Mouse (Mus musculus): ENCODE results near the gene Fam227b.

Fam227b gene

GRCm38 (mm10) chr2:126061037-126061773 is 90.6 kb downstream of the Fam227b start:
- no peak for DNase-seq (ENCODE audit: low spot score)

- no peak for DNase-seq (ENCODE audit: low spot score)
Measured at GRCm38 (mm10) chr2:126060595-126060994, 91.2 kb downstream of the Fam227b start.

- no peak for DNase-seq (ENCODE audit: low spot score)
Measured at GRCm38 (mm10) chr2:126053657-126054056, 98.1 kb downstream of the Fam227b start.

GRCm38 (mm10) chr2:126052749-126053557 is 98.9 kb downstream of the Fam227b start:
- DNase-seq (ENCODE audit: low spot score), result no peak

- no peak for DNase-seq (ENCODE audit: low spot score)
Measured at GRCm38 (mm10) chr2:126045621-126046020, 106.2 kb downstream of the Fam227b start.

GRCm38 (mm10) chr2:126042674-126043073 is 109.1 kb downstream of the Fam227b start:
- DNase-seq (ENCODE audit: low spot score), result no peak

GRCm38 (mm10) chr2:126041237-126041636 is 110.6 kb downstream of the Fam227b start:
- no peak for DNase-seq (ENCODE audit: low spot score)

- no peak for DNase-seq (ENCODE audit: low spot score)
Measured at GRCm38 (mm10) chr2:126040651-126041050, 111.2 kb downstream of the Fam227b start.

- DNase-seq (ENCODE audit: low spot score), result no peak
Measured at GRCm38 (mm10) chr2:126039414-126039891, 112.4 kb downstream of the Fam227b start.

- no peak for DNase-seq (ENCODE audit: low spot score)
Measured at GRCm38 (mm10) chr2:126038221-126039000, 113.4 kb downstream of the Fam227b start.

- no peak for DNase-seq (ENCODE audit: low spot score)
Measured at GRCm38 (mm10) chr2:126036121-126036520, 115.7 kb downstream of the Fam227b start.

- DNase-seq (ENCODE audit: low spot score), result no peak
Measured at GRCm38 (mm10) chr2:126035013-126035770, 116.6 kb downstream of the Fam227b start.

GRCm38 (mm10) chr2:126034379-126035005 is 117.3 kb downstream of the Fam227b start, which contains the start of gene Fgf7:
Gene Fgf7, plus strand, starts transcription at chr2:126034658.
- DNase-seq (ENCODE audit: low spot score), result no peak

- no peak for DNase-seq (ENCODE audit: low spot score)
Measured at GRCm38 (mm10) chr2:126033114-126033972, 118.5 kb downstream of the Fam227b start.

GRCm38 (mm10) chr2:126031186-126031900 is 120.5 kb downstream of the Fam227b start:
- DNase-seq (ENCODE audit: low spot score), result no peak

GRCm38 (mm10) chr2:126015763-126016473 is 135.9 kb downstream of the Fam227b start:
- DNase-seq (ENCODE audit: low spot score), result no peak

- no peak for DNase-seq (ENCODE audit: low spot score)
Measured at GRCm38 (mm10) chr2:126014989-126015710, 136.7 kb downstream of the Fam227b start.

GRCm38 (mm10) chr2:126006742-126007141 is 145.1 kb downstream of the Fam227b start:
- no peak for DNase-seq (ENCODE audit: low spot score)

Measured in urinary bladder, postnatal 25 days (tissue).